Mouse (Mus musculus): ENCODE measurements around the gene Rpl34.

Gene Rpl34

GRCm38 (mm10) chr3:130677671-130678460, 52.3 kb downstream of the Rpl34 start:
- in situ Hi-C loops (cut with MboI): loop anchor here (25.0 kb wide), 1 partner anchor 591 kb away; no protein-coding TSS in a partner anchor

Measured in mature B cell (primary cell).